9 mouse cellular contexts compared by ENCODE assay signal in genomic region chr11:116543110-116543509, GRCm38 (mm10). TPM values are rescaled to one million over a fixed set of nuclear protein-coding genes. Genes with fewer than 3 reads are reported as not detected.
A peak's percentile ranks its signal among the peaks of the same experiment; 100 is the strongest.
DNase-seq lines count a peak whose midpoint lies in the region; ATAC-seq and TF ChIP-seq lines count a peak whose summit lies in the region.
"Had no signal": no experiment of that assay in that cellular context is flagged by ENCODE, and none has a peak within 500 bp of the region (broad histone marks: within the 10 kb centered on the region; RNA-seq: fewer than 3 reads in every experiment).

No protein-coding gene starts in this region.

- no peak overlapping the region for H3ac ChIP-seq in C2C12 (ENCODE audit: control insufficient read depth, insufficient read length, low read depth)

- H3K27ac ChIP-seq in kidney, embryonic 16.5 days (ENCODE audit: low read length), result no peak overlapping the region
- H3K27ac ChIP-seq: limb, embryonic 13.5 days had no signal

- peak; percentile 37 for DNase-seq in kidney, adult 11 months
- peak; percentile 41 for DNase-seq in MN1 (ENCODE audit: low spot score)
- DNase-seq in kidney, adult 9 months, result peak; percentile 47
- DNase-seq in retina, postnatal 1 day, result peak; percentile 71
- no peak for DNase-seq in urinary bladder, postnatal 10 days (ENCODE audit: low spot score)

- no peak overlapping the region for H3K4me3 ChIP-seq in kidney, embryonic 16.5 days (ENCODE audit: low read length)
- H3K4me3 ChIP-seq in C2C12 (ENCODE audit: insufficient read depth, poor library complexity, severe bottlenecking), result no peak overlapping the region
- H3K4me3 ChIP-seq: limb, embryonic 13.5 days had no signal

- TF ChIP-seq CTCF in C2C12 (IDR thresholded peaks at IDR 0.05; ENCODE audit: control insufficient read depth, insufficient read depth, insufficient read length), result peak; percentile 61

- ATAC-seq in kidney, embryonic 16.5 days (ENCODE audit: low FRiP score, low TSS enrichment), result no peak

- 92% methylated on average over 4 of the region's 4 CpGs for WGBS in kidney, embryonic 16.5 days

- no peaks in the 10 kb centered on the region for H3K27me3 ChIP-seq in kidney, embryonic 16.5 days (ENCODE audit: insufficient read depth, low read length)
- H3K27me3 ChIP-seq in C2C12 (ENCODE audit: control insufficient read depth, insufficient read depth, insufficient read length), result no peaks in the 10 kb centered on the region
- H3K27me3 ChIP-seq: limb, embryonic 13.5 days had no signal

- H3K36me3 ChIP-seq in kidney, embryonic 16.5 days (ENCODE audit: insufficient read depth, low read length), result peaks cover 76% of the 10 kb centered on the region
- H3K36me3 ChIP-seq in C2C12 (ENCODE audit: control insufficient read depth, insufficient read depth), result peaks cover 88% of the 10 kb centered on the region

- no peak overlapping the region for H3K9ac ChIP-seq in kidney, embryonic 16.5 days (replicated peaks; ENCODE audit: low read length)
- H3K9ac ChIP-seq: limb, embryonic 13.5 days had no signal

- no peaks in the 10 kb centered on the region for H3K9me3 ChIP-seq in kidney, embryonic 16.5 days (ENCODE audit: low read length)
- H3K9me3 ChIP-seq: limb, embryonic 13.5 days had no signal

- H3K79me3 ChIP-seq in C2C12 (ENCODE audit: low read depth), result no peaks in the 10 kb centered on the region

- no peaks in the 10 kb centered on the region for H3K4me1 ChIP-seq in kidney, embryonic 16.5 days (ENCODE audit: insufficient read depth, low read length)
- H3K4me1 ChIP-seq: limb, embryonic 13.5 days had no signal

- no peak overlapping the region for H3K4me2 ChIP-seq in kidney, embryonic 16.5 days (replicated peaks; ENCODE audit: low read depth, low read length)
- H3K4me2 ChIP-seq: limb, embryonic 13.5 days had no signal

- H3K79me2 ChIP-seq in C2C12 (ENCODE audit: control insufficient read depth, insufficient read depth), result no peaks in the 10 kb centered on the region

TF ChIP-seq in C2C12, 6 proteins besides CTCF, POLR2A, EP300 and RAD21:
- TF ChIP-seq MYOG (IDR thresholded peaks at IDR 0.05; ENCODE audit: control insufficient read depth, extremely low read depth, insufficient read length), result no peak
- TF ChIP-seq MAX (IDR thresholded peaks at IDR 0.05), result no peak
- no peak for TF ChIP-seq FOSL1 (IDR thresholded peaks at IDR 0.05; ENCODE audit: insufficient read depth, low read length, poor library complexity, severe bottlenecking)
- no peak for TF ChIP-seq CEBPB (IDR thresholded peaks at IDR 0.05; ENCODE audit: low read depth)
- no peak for TF ChIP-seq MYOD1 (IDR thresholded peaks at IDR 0.05; ENCODE audit: control insufficient read depth, insufficient read length, low read depth)
- no peak for TF ChIP-seq USF1 (IDR thresholded peaks at IDR 0.05; ENCODE audit: low read depth)
TF ChIP-seq in C2C12: peak in this region for 0.

RNA-seq across cellular contexts. Expression of gene Sphk1, which starts 12.4 kb away (rescaled TPM):
- polyA plus RNA-seq in kidney, embryonic 16.5 days (2015; fragmentation: Nextera tagmentation; extraction: Ambion mirVana), result 5.8 and 5.9 TPM in 2 replicates
- polyA plus RNA-seq in C2C12 (2012; fragmentation: generic; extraction: Trizol), result 11.3 TPM

RNA-seq across cellular contexts. Expression of gene Ube2o, which starts 38.1 kb away (rescaled TPM):
- polyA plus RNA-seq in kidney, embryonic 16.5 days (2015; fragmentation: Nextera tagmentation; extraction: Ambion mirVana), result 5.8 and 6.4 TPM in 2 replicates
- polyA plus RNA-seq in C2C12 (2012; fragmentation: generic; extraction: Trizol), result 23.1 TPM

RNA-seq across cellular contexts. Expression of gene Aanat, which starts 43.1 kb away (rescaled TPM):
- not detected in 2 replicates for polyA plus RNA-seq in kidney, embryonic 16.5 days (2015; fragmentation: Nextera tagmentation; extraction: Ambion mirVana)
- polyA plus RNA-seq in C2C12 (2012; fragmentation: generic; extraction: Trizol), result not detected
- polyA plus RNA-seq: embryonic facial prominence, embryonic 14.5 days; limb, embryonic 13.5 days had no signal

RNA-seq across cellular contexts. Expression of gene Prpsap1, which starts 49.1 kb away (rescaled TPM):
- 217 and 226 TPM in 2 replicates for polyA plus RNA-seq in kidney, embryonic 16.5 days (2015; fragmentation: Nextera tagmentation; extraction: Ambion mirVana)
- 81.0 TPM for polyA plus RNA-seq in C2C12 (2012; fragmentation: generic; extraction: Trizol)
